Mouse (Mus musculus): ENCODE measurements around the gene Adcy5.

DNA sequence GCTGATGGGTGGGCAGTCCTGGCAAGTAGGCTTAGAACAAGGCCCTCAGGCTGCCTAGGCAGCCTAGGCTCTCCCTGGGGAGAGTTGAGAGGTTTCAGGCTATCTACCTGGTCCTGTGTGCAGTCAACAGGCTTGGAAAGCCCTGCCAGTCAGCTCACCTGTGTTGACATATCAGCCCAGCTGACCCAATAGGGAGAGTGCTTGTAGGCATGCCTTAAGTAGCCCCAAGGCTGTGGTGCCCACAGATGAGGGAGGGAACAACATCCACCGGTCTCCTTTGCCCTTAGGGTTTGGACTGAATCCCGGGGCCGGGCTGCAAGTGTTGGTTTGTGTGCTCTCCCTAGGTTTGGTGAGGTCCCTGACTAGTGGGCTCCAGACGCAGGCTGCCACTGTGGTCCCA lies 37.8 kb downstream of the Adcy5 start:
- no peak for TF ChIP-seq EP300 (IDR thresholded peaks at IDR 0.05; ENCODE audit: low read depth)
- TF ChIP-seq CTCF (IDR thresholded peaks at IDR 0.05; ENCODE audit: low read depth), result no peak
